Mouse (Mus musculus) gastrocnemius, postnatal 4 days (tissue): Measurements from ENCODE around the gene Klf6. TPM values are rescaled to one million over a fixed set of nuclear protein-coding genes. Genes with fewer than 3 reads are reported as not detected.
A peak's percentile ranks its signal among the peaks of the same experiment; 100 is the strongest.

ENCODE experiments used
- DNase-seq, 2 experiments: peaks; one replicate each; pipeline ENCODE4 v3.0.0; 2021 to 2022; ENCODE audit warnings: low spot score in 2 of 2, mixed read lengths in 2 of 2
- long read RNA-seq, 2 experiments: library from polyadenylated mRNA; stranded (forward); transcript quantifications; one replicate each; pipeline ENCODE4 v2.0.0; 2021
- total RNA-seq, 2 experiments: library from RNA; stranded (reverse); gene quantifications; 2 replicates each; pipeline ENCODE4 v1.2.3; 2021

Gene Klf6
- total RNA-seq, result 10 to 100 TPM; 54.2 to 58.3 TPM
- long read RNA-seq, experiment 1, full-length matches to known transcripts, result 31 of 42 reads
- long read RNA-seq, experiment 1, partial matches to known transcripts, result 1 of 42 reads
- long read RNA-seq, experiment 1, other reads (novel, unspliced or antisense), result 10 of 42 reads
- long read RNA-seq, experiment 2, full-length matches to known transcripts, result 25 of 33 reads
- long read RNA-seq, experiment 2, partial matches to known transcripts, result 1 of 33 reads
- long read RNA-seq, experiment 2, other reads (novel, unspliced or antisense), result 7 of 33 reads

DNA sequence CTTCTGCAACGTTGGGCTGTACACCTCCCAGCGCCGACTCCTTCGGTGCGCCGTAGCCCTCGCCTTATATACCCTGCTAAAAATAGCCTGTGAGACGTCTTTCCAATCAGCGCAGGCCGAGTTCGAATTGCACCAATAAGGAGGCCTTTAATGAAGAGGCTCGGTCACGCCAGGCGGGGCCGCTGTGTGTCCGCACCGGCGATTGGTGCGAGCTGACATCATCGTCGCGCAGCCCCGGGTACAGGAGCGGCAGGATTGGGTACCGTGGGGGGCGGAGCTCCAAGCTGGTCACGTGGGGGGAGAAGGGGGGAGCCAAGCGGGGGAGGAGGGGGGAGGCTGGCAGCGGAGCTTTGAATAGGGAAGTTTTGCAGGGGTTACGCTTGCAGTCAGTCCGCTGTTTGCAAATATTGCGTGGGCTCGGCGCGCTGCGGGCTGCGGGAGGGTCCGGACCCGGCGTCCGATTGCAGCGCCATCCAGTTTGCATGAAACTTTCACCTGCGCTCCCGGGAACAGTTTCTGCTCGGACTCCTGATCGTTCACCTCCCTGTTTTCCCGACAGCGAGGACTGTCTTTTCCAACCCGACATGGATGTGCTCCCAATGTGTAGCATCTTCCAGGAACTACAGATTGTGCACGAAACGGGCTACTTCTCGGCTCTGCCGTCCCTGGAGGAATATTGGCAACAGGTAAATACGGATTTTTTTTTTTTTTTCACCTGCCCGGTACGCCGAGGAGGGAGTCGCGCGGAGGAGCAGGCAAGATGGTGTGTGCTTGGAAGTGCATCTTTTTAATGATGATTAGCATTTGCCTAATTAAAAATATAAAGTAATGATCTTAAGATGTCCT lies at the start of gene Klf6:
Gene Klf6, plus strand, starts transcription at position 326 of the 846 bp plus-strand sequence.
- DNase-seq, result peak; percentile 95 to 99

- DNase-seq, result no peak
Measured at GRCm38 (mm10) chr13:5813433-5813832, 47.8 kb upstream of the Klf6 start.

- no peak for DNase-seq
Measured at GRCm38 (mm10) chr13:5817250-5817649, 44.0 kb upstream of the Klf6 start.

DNA sequence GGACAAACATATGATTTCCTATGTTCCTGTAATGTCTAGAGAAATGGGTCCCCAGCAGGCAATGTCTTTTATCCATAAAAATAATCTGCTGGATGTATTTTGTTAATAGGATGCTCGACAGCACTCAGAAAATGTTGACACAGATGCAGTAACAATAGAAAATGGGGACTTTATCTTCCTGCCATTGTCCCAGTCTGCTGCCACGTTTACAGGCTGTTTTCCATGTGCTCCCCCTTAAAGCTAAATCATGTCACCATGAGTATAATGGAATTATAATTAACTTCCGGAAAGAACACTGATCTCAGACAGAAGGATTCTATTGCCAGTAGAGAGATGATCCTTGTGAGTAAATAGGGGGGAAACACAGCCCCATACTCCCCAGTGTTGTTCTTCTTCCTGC lies 42.1 kb upstream of the Klf6 start:
- no peak for DNase-seq

GRCm38 (mm10) chr13:5822586-5822985 lies 38.7 kb upstream of the Klf6 start:
- no peak for DNase-seq

GRCm38 (mm10) chr13:5823150-5823549 lies 38.1 kb upstream of the Klf6 start:
- DNase-seq, result no peak

DNA sequence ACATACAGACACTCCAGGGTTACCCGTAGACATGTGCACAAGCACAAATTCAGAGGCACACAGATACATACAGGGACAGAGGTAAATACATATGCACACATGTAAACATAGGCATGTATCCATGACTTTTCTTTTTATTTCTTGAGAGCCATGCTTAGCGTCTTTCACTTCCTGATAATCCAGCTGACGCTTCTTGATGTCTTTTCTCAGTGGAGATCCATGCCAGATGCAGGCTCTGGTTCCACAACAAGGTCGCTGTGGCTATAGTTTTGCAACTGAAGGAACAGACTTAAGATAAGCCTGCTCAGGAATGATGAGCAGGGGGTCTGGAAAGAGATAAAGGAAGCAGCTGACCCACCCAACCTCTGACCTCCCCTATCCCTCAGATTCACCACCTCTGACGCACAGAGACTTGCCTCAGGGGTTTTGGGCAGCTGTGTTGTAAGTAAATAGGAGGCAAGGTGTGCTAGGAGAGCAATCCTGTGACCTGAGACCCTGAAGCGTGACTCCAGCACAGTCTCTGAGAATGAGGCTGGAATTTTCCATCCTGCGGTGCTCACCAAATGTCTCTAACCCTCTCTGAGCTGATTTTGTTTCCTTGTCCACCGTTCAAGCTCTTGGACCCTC lies 37.0 kb upstream of the Klf6 start:
- no peak for DNase-seq

DNA sequence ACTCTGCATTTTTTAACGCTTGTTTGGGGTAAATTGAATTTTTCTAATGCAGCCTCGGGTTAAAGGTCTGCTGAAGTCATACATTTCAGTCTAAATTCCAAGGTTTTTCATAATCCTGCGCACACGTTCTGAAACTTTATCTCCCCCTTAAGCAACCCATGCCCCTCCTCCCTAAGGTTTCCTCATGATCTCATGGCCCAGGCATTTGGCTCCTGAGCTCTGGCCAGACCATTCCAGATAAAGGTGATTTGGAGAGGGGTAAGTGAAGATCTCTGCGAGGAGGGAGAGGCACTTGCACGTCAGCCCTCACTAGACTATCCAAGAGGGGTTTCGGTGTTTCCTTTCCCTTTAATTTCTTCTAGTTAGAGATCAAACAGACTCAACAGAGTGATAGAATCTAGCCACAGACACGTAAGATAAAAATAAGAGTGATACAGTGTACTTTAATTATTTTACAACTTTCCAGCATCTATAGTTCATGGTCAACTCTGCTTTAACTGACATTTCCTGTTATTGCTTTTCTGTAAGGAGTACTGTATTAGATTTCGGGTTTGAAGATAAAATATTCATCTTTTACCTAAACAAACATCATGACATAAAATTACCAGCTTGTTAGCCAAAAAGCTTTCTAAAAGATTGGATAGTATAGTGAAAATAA lies 35.0 kb upstream of the Klf6 start:
- DNase-seq, result no peak

DNA sequence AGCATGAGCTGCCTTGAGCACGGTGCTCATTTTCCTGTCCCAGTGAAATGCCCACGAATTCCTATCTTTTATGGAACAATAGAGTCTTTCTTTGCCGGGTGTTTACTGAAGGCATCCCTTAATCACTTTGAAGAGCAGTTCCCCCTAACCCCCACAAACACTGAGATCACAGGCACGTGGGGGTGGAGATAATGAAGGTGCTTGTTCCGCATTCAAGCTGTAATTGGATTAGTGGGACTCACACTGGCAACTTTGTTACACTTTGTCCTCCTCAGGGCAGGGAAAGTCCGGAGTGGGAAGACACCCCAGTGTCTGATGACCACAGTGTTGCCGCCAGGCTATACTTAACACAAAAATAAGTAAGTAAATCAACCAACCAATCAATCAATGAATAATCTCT lies 29.3 kb upstream of the Klf6 start:
- DNase-seq, result no peak

DNA sequence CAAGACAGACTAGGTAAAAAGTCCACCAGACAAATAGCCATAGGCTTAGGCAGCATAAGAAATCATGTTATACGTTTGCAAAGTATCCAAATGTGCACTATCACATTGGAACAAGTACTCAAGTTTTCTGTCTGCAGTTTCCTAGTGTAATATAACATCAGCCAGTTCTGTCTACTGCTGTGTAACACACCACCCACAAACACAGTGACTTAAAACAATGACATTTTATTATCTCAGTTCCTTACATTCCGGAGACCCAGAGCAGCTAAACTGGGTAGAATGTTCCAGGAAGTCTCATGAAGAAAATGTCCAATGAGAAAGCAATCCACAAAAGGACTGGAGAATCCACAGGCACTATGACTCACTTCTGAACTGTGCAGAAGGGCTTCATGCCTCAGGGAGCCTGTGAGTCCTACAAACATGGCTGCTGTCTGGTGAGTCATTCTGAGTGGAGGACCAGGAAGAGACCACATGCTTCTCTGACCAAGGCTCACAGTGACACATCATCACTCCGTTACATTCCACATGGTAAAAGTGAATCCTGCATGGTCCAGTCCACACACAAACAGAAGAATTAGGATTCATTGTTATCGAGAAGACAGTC lies 24.0 kb upstream of the Klf6 start:
- DNase-seq, result no peak

DNA sequence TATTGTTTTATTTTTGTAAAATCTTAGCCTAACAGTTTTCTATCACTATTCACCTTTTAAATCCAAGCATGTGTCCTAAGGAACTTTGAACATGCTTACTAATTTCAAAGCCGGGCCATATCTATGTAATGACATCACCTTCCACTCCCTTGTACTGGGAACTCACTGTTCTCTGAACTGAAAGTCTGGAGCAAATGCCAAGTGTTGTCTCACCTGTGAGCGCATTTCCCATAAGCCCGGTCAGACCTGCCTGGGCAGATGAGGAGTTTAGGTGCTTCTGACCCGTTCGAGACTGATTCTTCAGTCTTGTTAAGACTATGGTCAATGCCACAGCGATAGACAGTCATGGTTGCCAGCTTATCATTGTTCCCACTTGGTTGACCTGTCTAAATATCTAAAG lies 19.9 kb upstream of the Klf6 start:
- DNase-seq, result no peak

DNA sequence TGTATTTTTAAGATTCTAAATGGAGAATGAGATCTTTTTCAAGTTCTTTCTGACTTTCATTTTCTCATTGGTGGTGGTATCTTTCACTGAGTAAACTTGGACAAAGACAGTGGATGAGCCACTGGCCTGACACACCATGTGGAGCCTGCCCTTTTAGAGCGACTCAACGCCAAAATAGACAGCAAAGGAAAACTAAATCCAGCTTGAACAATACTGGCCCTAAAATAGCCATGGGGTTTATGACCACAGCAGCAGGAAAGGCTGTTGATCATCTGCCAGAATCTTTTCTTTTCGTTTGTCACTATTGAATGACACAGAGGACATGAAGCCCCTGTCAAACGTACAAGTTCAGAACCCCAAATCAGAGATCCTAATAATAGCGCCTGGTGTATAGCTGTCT lies 18.4 kb upstream of the Klf6 start:
- no peak for DNase-seq

DNA sequence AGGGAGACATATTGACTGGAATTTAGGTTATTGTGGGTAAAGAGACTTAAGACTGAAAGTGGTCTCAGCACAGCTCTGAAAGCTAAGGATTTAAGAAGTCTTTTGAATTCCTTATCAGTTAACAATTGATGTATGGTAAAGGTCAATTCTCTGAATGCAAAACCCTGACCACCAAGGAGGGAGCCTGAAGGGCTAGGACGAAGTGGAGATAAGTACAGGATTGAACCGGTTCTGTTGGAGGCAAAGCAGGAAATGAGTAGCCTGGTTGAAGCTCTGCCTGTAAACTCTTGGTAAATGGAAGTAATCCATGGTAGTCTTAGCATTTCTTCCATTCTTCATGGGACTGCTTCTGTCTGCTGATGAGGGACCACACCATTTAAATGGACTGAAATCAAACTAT lies 17.5 kb upstream of the Klf6 start:
- no peak for DNase-seq

- no peak for DNase-seq
Measured at GRCm38 (mm10) chr13:5844338-5844737, 16.9 kb upstream of the Klf6 start.

- peak in 1 of 2 experiments; percentile 42 for DNase-seq
Measured at GRCm38 (mm10) chr13:5845161-5845590, 16.1 kb upstream of the Klf6 start.

DNA sequence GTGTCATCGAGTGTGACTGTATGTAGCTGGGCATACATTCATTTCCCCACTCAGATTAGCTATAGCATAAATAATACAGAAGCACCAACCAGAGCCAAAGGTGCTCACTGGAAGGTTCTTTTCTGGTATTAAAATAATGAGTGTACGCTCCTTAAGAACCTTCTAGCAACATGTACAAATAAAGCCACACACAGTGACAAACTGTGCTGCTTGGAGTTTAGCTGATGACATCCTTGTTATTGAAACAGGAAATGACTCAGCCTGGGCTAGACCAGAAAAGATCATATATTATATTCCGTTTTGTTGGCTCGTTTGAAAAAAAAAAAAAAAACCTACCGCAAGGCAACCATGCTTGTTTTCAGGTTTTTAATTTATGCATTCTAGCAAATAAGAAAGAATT lies 15.7 kb upstream of the Klf6 start:
- DNase-seq, result no peak

GRCm38 (mm10) chr13:5846860-5847259 lies 14.4 kb upstream of the Klf6 start:
- DNase-seq, result no peak

DNA sequence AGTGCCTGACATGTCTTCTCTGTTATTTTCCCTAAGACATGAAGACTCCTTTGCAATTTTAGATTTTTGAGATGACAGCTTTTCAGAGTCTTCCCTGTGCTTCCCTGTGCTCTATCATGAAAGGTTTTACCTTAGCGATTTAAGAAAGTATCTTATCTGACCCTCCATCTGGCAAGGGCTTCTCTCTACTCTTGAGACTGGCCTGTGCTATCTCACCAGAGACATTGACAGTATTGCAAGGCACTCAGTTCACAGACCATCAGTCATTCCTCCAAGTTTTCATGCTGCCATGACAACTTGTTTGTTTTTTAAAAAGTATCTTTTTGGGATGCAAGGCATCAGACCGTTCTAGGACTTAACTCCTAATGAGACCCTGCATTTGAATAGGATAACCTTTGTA lies 13.5 kb upstream of the Klf6 start:
- no peak for DNase-seq

DNA sequence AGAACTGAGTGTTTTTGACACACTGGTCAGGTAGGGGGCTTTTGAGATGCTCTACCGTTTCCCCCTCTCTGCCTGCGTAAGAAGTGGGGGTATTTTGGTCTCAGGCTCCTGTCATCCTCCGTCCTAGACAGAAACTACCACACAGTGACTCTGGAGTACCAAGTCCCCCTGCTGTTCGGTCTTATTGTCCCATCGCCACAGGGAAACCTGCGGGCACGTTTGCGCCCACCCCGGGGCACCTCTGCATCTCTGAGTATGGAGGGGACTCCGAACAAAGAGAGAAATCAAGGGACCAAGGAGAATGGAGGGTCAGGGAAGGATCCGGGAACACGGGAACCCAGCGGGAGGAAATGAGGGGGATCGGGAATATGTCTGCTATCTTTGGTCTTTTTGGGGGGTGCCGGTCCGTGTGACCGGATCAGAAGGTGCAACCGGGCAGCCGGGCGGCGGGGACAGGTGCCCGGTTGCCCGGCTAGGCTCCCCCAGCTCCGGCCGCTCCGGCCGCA lies 578 bp upstream of the Klf6 start:
- peak in 1 of 2 experiments; percentile 54 for DNase-seq

DNA sequence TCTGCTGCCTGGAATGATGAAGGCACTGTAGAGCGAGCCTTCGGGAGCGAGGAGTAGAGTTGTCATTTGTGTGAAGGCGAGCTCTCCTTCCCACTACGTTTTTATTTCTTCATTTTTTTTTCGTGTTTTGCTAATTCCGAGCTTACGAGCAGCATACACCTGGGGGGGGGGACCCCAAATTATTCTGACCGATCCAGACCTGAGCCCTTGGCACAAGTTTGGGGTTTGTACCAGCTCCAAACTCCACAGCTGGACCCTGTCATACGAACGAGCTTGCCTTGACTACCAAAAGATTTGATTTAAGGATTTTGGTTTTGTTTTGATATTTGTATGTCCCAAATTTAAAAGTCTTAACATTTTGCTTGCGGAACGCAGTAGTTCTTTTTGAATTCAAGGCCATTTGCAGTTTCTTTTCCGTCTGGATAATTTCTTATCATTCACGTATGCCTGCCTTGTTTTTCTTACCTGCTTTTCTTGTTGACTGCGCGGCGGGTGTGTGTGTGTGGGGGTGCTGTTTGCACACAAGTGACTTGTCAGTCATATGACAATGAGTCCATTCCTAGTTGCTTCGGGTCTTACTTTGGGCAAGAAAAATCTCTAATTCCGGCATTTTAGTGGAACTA lies 832 bp downstream of the Klf6 start:
- DNase-seq, result peak in 1 of 2 experiments; percentile 37
